Mouse (Mus musculus) megakaryocyte, embryonic 14.5 days (primary cell): ENCODE data around the gene Pla2g7. TPM values are rescaled to one million over a fixed set of nuclear protein-coding genes. Genes with fewer than 3 reads are reported as not detected.
"Not testable (repeated sequence)": the region's sequence is repeated elsewhere in the genome, so short reads cannot be mapped to it uniquely, and the experiment has no call there.

Experiments
- H3K27me3 ChIP-seq: replicated peaks from 2 replicates; pipeline ENCODE3; 2012; ENCODE audit warnings: inconsistent platforms
- H3K36me3 ChIP-seq: replicated peaks from 2 replicates; pipeline ENCODE3; 2012; ENCODE audit warnings: low read length, inconsistent platforms, mixed read lengths
- H3K4me1 ChIP-seq: 2 replicates; pipeline ENCODE4 v1.6.1; 2012; ENCODE audit warnings: inconsistent platforms
- H3K4me3 ChIP-seq: replicated peaks from 2 replicates; pipeline ENCODE3; 2012; ENCODE audit warnings: moderate library complexity, mild to moderate bottlenecking, inconsistent platforms
- H3K9me3 ChIP-seq: 2 replicates; pipeline ENCODE4 v1.6.1; 2012; ENCODE audit warnings: inconsistent platforms
- FLI1 ChIP-seq: IDR thresholded peaks from 2 replicates; pipeline ENCODE4 v1.6.1; 2012; ENCODE audit warnings: low read length, inconsistent platforms, mixed read lengths
- GATA1 ChIP-seq: IDR thresholded peaks from 3 replicates; pipeline ENCODE4 v1.6.1; 2012; ENCODE audit warnings: mixed read lengths, low read length, inconsistent platforms, borderline replicate concordance
- polyA plus RNA-seq: library from polyadenylated mRNA; stranded (reverse); fragments of >175 nt; gene quantifications from 2 replicates; pipeline ENCODE4 v1.2.3, GENCODE M21; 2012; ENCODE audit warnings: low replicate concordance; ENCODE audit not compliant: insufficient read depth

The Pla2g7 gene
- 6.2 TPM in 1 of 2 replicates, not detected in the other for polyA plus RNA-seq

DNA sequence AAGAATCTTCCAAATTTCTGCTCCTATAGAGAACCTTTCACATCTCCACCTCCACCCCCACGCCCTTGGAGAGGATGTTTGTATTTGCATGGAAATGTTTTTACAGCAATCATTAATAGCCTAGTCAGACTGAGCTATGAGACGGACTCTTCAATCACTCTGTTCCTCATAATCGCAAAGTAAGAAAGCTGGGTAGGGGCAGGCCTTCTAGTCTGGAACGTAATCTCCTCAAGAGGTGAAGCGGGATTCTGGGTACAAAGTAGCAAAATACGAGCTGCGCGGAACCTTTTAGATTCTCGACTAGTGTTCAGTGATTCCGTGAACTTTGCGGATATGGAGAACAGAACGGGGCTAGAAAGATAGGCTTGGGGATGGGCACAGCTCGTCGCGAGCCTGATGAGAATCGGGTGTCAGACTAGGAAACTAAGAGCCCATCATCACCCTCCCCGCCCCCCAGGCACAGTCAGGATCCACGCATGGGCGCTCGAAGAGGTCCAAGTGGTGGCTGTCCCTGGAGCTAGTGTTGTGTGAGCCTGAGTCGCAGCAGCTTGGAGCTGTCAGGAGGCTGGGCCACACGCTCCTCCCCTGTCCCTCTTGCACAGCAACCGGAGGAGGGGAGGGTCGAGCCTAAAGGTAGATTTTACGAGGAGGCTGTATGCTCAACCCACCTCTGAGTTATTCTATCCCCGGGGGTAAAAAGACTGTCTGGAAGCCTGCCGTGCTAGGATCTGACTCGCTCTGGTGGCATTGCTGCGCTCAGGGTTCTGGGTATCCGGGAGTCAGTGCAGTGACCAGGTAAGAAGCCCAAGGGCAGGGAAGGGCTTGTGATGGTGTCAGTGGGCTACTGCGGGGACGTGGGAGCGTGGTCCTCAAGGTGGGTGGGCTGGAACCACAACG lies at the start of gene Pla2g7:
TSS of gene Pla2g7 (plus strand) at position 107 of the 897 bp plus-strand sequence.
- Histone ChIP-seq H3K36me3 (no peaks in the 10 kb centered on the region), H3K9me3 (no peaks in the 10 kb centered on the region), H3K27me3 (peaks cover 8% of the 10 kb centered on the region), H3K4me3 (peak within 1 kb of the TSS; percentile 88), H3K4me1 (peaks cover 8% of the 10 kb centered on the region; the same call in 1 of the 2 replicates)
- TF ChIP-seq GATA1 (no peak), FLI1 (no peak)

DNA sequence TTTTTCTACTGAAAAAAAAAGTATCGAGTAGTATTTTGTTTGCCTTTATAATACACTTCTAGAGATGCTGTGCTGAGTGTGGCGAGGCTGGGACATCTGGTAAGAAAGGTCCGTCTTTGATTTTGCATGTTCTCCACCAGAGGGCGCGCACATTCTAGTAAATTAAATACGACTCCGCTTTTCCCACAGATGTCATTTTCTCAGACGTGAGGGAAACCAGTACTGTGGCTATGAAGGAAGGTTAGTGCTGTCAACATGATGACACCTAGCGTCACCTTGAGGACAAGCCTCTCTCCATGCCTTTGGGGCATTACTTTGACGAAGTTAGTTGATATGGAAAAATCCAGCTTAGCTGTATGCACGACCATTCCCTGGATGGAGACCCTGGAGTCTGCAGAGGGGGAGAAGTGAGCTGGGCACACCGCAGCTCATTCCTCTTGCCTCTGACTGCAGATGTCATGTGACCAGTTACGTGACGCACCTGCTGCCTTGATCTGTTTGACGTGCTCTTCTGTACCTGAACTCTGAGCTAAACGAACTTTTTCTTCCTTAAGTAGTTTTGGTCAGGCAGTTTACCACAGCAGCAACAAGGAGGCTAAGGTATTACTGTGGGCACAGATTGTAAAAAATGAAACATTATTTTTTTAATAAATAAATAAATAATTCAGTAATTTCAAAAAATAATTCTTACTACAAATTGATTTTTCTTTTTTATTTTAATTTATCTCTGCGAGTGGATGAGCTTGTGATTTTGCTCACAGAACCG lies 49.1 kb upstream of the Pla2g7 start:
- TF ChIP-seq GATA1 (no peak), FLI1 (no peak)
- peaks cover 4% of the 10 kb centered on the region; the same call in 1 of the 2 replicates for H3K4me1 ChIP-seq
- H3K9me3 ChIP-seq, result peaks cover 3% of the 10 kb centered on the region; the same call in 1 of the 2 replicates
- peak overlapping the region; percentile 38 for H3K4me3 ChIP-seq
- H3K27me3 ChIP-seq, result no peaks in the 10 kb centered on the region
- no peaks in the 10 kb centered on the region for H3K36me3 ChIP-seq

DNA sequence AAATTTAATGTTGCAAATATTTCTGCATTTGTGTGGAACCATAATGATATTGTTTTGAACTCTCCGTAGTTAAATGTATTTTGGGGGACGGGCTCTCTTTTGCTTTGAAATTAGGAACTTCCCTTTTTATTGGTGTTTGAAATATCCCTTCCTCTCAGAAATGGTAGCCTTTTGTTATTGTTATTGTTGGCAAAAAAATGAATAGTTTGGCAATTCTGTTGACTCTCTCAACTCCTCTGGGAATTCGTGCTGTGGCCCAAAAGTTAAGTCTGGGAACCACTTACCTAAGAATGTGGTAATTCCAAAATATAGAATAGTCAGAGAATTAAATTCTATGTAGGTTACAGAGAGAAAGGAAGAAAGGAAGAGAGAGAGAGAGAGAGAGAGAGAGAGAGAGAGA lies 47.7 kb upstream of the Pla2g7 start:
- H3K4me3 ChIP-seq, result no peak overlapping the region
- no peaks in the 10 kb centered on the region for H3K36me3 ChIP-seq
- no peaks in the 10 kb centered on the region for H3K27me3 ChIP-seq
- no peak for TF ChIP-seq GATA1
- TF ChIP-seq FLI1, result no peak
- H3K9me3 ChIP-seq, result no peaks in the 10 kb centered on the region
- peaks cover 4% of the 10 kb centered on the region; the same call in 1 of the 2 replicates for H3K4me1 ChIP-seq

DNA sequence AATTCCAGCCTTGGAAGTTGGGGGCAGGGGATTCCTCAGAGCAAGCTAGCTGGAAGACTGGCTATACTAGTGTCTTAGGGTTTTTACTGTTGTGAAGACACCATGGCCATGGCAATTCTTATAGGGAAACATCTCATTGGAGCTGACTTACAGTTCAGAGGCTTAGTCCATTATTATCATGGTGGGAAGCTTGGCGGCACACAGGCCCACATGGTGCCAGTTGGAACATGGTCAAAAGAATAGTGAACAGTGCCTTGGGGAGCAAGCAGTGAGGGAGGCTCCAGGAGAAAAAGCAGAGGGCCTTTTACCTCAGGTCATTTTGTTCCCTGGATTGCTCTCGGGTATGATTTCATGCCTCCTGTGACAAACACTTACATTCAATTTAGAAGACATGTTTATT lies 37.4 kb upstream of the Pla2g7 start:
- no peak for TF ChIP-seq GATA1
- no peak for TF ChIP-seq FLI1
- H3K27me3 ChIP-seq, result no peaks in the 10 kb centered on the region
- H3K36me3 ChIP-seq, result no peaks in the 10 kb centered on the region
- no peaks in the 10 kb centered on the region for H3K4me1 ChIP-seq
- H3K9me3 ChIP-seq, result peaks cover 30% of the 10 kb centered on the region
- no peak overlapping the region for H3K4me3 ChIP-seq

DNA sequence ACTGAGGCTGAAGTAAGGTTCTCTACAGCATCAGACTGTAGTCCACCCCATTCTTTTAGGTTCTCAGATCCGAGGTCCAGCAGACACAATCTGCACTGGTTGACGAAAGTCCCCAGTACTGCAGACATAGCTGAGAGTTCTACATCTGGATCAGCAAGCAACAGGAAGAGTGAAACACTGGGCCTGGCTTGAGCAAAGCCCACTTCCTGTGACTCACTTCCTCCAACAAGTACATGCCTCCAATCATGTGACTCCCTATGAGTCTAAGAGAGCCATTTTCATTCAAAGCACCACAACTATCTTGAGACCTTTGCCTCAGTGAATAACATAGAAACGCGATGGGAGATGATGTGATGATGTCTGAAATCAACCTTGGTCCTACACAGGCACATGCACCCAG lies 36.7 kb upstream of the Pla2g7 start:
- H3K36me3 ChIP-seq, result no peaks in the 10 kb centered on the region
- H3K4me1 ChIP-seq, result no peaks in the 10 kb centered on the region
- H3K9me3 ChIP-seq, result peaks cover 32% of the 10 kb centered on the region
- H3K27me3 ChIP-seq, result no peaks in the 10 kb centered on the region
- no peak overlapping the region for H3K4me3 ChIP-seq
- TF ChIP-seq GATA1 (no peak), FLI1 (no peak)

DNA sequence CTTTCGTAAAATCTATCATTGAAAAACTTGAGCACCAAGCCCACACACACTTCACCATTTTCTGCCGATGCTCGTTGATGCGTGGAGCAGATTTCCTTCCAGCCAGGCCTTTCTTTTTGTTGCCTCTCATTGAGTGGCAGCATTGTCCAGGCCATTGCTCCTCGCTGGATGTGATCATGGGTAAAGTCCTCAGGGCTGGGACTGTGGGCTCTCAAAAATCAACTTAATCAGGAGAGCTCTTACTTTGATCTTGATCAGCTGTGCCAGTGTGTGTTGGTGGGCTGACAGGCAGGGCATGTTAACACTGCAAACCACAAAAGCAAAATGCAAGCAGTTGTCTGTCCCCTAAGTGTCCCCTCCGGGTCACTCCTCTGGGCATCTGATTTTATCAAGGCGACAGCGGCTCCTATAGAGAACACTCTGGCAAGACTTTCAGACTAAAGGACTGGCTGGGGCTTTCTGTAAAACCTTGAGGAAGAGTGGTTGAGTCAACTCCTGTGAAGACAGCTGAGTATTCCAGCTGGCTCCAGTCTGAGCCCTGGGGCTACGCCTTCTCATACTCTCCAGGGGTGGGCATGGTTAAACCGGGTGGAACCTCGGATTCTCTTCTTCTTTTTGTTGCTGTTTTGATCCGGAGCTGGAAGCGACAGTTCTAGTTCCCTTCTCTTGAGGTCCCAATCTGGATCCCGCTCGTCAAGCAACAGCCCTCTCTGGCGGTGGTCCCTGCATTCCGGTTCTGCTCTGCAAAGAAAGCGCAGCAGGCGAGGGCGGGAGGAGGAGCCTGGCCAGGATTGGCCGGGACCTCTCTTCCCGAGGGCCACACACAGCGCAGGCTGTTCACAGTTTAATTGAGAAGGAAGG lies 33.3 kb upstream of the Pla2g7 start:
- H3K4me3 ChIP-seq, result no peak overlapping the region

DNA sequence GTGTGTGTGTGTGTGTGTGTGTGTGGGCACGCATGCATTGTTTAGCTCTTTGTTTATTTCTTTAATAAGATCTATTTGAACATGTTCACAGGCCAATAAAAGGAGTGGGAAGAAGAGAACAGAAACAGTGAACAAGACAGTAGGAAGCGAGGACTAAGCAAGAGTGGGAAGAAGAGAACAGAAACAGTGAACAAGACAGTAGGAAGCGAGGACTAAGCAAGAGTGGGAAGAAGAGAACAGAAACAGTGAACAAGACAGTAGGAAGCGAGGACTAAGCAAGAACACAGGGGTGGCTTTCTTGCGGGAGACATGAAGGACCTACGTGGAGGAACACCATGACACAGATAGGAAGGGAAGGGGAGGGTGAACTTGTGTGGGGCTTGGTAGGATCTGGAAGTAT lies 31.1 kb upstream of the Pla2g7 start:
- not testable (repeated sequence) for H3K4me3 ChIP-seq, H3K27me3 ChIP-seq, H3K36me3 ChIP-seq, H3K4me1 ChIP-seq
- H3K9me3 ChIP-seq, result peaks cover 20% of the 10 kb centered on the region

More for the DNA sequence above, 33.3 kb upstream of the Pla2g7 start:
- Histone ChIP-seq H3K36me3 (no peaks in the 10 kb centered on the region), H3K9me3 (peaks cover 32% of the 10 kb centered on the region), H3K4me1 (no peaks in the 10 kb centered on the region), H3K27me3 (no peaks in the 10 kb centered on the region)
- no peak for TF ChIP-seq FLI1
- TF ChIP-seq GATA1, result no peak

DNA sequence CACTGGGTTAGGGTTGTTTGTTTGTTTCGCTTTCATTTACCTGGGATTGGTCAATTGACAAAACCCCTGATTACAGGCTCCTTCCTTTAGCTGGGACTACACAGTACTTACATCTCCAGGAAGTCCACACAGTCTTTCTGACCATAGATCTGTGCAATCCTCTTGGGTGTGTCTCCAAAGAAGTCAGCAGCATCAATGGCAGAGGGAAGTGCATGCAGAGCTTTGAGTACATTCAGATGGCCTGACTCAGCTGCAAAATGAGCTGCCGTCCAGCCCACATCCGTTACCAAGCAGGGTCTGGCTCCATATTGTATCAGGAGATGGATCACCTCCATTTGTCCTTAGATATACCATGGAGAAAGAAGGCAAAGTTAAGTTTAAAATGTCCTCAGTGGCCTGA lies 29.1 kb upstream of the Pla2g7 start:
- H3K4me3 ChIP-seq, result no peak overlapping the region
- no peak for TF ChIP-seq GATA1
- no peak for TF ChIP-seq FLI1

DNA sequence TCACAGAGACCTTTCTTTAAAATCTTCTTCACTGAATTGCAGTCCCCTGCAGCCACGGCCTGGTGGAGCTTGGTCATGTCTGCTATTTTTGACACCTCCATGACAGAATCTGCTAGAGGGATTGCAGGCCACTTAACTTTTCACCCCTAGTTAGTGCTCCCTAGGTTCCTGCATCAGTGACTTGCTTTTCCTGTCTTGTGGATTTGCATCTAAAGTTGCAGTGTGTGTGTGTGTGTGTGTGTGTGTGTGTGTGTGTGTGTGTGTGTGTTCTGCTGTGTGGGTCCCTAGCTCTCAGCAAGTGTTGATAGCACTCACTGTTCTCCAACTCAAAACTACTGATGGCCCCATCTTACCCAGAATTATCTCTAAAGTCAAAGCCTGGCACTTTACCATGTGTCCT lies 24.4 kb upstream of the Pla2g7 start, which contains the start of gene Ankrd66:
TSS of gene Ankrd66 (minus strand) at position 101 of the 400 bp plus-strand sequence.
- H3K4me1 ChIP-seq, result peaks cover 4% of the 10 kb centered on the region; the same call in 1 of the 2 replicates
- peaks cover 7% of the 10 kb centered on the region; the same call in 1 of the 2 replicates for H3K9me3 ChIP-seq
- TF ChIP-seq FLI1 (no peak), GATA1 (no peak)
- H3K27me3 ChIP-seq, result no peaks in the 10 kb centered on the region
- peak within 1 kb of the TSS; percentile 4 for H3K4me3 ChIP-seq
- H3K36me3 ChIP-seq, result no peaks in the 10 kb centered on the region

More for the DNA sequence above, 29.1 kb upstream of the Pla2g7 start:
- Histone ChIP-seq H3K36me3 (no peaks in the 10 kb centered on the region), H3K27me3 (no peaks in the 10 kb centered on the region), H3K4me1 (no peaks in the 10 kb centered on the region; the same call in 1 of the 2 replicates), H3K9me3 (0 out of 2 replicates have a peak, but pooled peaks cover 10% of the 10 kb centered on the region)

DNA sequence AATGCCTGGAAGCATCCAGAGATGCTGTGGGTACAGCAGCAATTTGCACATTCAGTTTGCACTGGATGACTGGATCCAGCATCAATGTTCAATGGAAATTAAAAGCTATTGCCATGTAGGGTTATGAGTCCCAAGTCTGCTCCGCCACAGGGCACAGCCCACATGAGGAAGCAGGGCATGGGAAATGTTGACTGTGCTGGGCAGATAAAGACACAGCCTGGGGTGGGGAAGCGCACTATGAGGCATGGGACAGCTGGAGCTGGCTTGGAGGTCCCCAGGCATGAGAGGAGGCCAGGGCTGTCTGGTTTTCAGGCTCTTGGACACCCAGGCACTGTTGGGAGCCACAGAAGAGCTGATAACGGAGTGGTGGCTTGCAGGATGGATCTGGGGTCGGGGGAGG lies 23.9 kb upstream of the Pla2g7 start:
- peaks cover 7% of the 10 kb centered on the region; the same call in 1 of the 2 replicates for H3K9me3 ChIP-seq
- H3K36me3 ChIP-seq, result no peaks in the 10 kb centered on the region
- no peaks in the 10 kb centered on the region for H3K27me3 ChIP-seq
- peak overlapping the region; percentile 4 for H3K4me3 ChIP-seq
- peaks cover 4% of the 10 kb centered on the region; the same call in 1 of the 2 replicates for H3K4me1 ChIP-seq
- no peak for TF ChIP-seq FLI1
